Mouse (Mus musculus) stomach, postnatal 0 days (tissue): Measurements from ENCODE around the gene Cpne5. TPM values are rescaled to one million over a fixed set of nuclear protein-coding genes. Genes with fewer than 3 reads are reported as not detected.

Source experiments
- ATAC-seq: fragments of 200-750 bp; cut with Nextera tagmentation; 2 replicates; pipeline ENCODE4 v1.8.0; 2017; ENCODE audit not compliant: low FRiP score, low TSS enrichment
- DNase-seq: peaks from one replicate; pipeline ENCODE4 v3.0.0-alpha.2; 2016; ENCODE audit warnings: low spot score
- H3K27ac ChIP-seq: fragments of 300-500 bp; sonication (generic); replicated peaks from 2 replicates; pipeline ENCODE4 v1.5.1; 2014; ENCODE audit warnings: mild to moderate bottlenecking, control low read depth
- H3K27me3 ChIP-seq: fragments of 300-500 bp; sonication (generic); 2 replicates; pipeline ENCODE4 v1.6.1; 2014; ENCODE audit warnings: low read length; ENCODE audit not compliant: control insufficient read depth, insufficient read depth
- H3K36me3 ChIP-seq: fragments of 300-500 bp; sonication (generic); 2 replicates; pipeline ENCODE4 v1.6.1; 2014; ENCODE audit warnings: low read length, mixed read lengths; ENCODE audit not compliant: control insufficient read depth, insufficient read depth
- H3K4me1 ChIP-seq: fragments of 300-500 bp; sonication (generic); replicated peaks from 2 replicates; pipeline ENCODE4 v1.6.1; 2014; ENCODE audit warnings: antibody characterized with exemption; ENCODE audit not compliant: control insufficient read depth, insufficient read depth
- H3K4me2 ChIP-seq: fragments of 300-500 bp; sonication (generic); replicated peaks from 2 replicates; pipeline ENCODE4 v1.6.1; 2014; ENCODE audit warnings: low read depth, mild to moderate bottlenecking, control low read depth, moderate library complexity
- H3K4me3 ChIP-seq: fragments of 300-500 bp; sonication (generic); 2 replicates; pipeline ENCODE4 v1.5.1; 2014; ENCODE audit warnings: low read depth, low read length, control low read depth
- H3K9ac ChIP-seq: fragments of 300-500 bp; sonication (generic); 2 replicates; pipeline ENCODE4 v1.6.1; 2014; ENCODE audit warnings: mild to moderate bottlenecking, low read length, control low read depth, mixed read lengths
- H3K9me3 ChIP-seq: fragments of 300-500 bp; sonication (generic); 2 replicates; pipeline ENCODE4 v1.6.1; 2016; ENCODE audit warnings: low read length; ENCODE audit not compliant: control insufficient read depth
- CTCF ChIP-seq: IDR thresholded peaks from 2 replicates; pipeline ENCODE4 v1.5.1; 2016; ENCODE audit warnings: antibody characterized with exemption, low read depth, mild to moderate bottlenecking, moderate library complexity
- EP300 ChIP-seq: optimal IDR thresholded peaks from 2 replicates; pipeline ENCODE3; 2016; ENCODE audit warnings: antibody characterized with exemption
- WGBS: fragments of 180-500 bp; shearing (Covaris S2); extraction: QIAGEN DNeasy Blood & Tissue Kit; methylation state at CpG from one replicate; pipeline ENCODE4 v1.1.7; 2014; 5-methylcytosine and 5-hydroxymethylcytosine counted together
- polyA plus RNA-seq: library from polyadenylated mRNA; unstranded; fragments of >200 nt; fragmentation: Nextera tagmentation; extraction: Ambion mirVana; gene quantifications from 2 replicates; pipeline ENCODE4 v1.2.1, GENCODE M21; 2015

Cpne5 gene
- polyA plus RNA-seq, 1 experiment from 2014 or later = 4.8 TPM

GRCm38 (mm10) chr17:29213381-29214192 lies 24.4 kb downstream of the Cpne5 start:
- peak; percentile 27 for DNase-seq
- ATAC-seq = no peak; the same call in 1 of the 2 replicates
- H3K9ac ChIP-seq = no peak overlapping the region
- no peaks in the 10 kb centered on the region for H3K36me3 ChIP-seq
- no peaks in the 10 kb centered on the region for H3K27me3 ChIP-seq
- H3K9me3 ChIP-seq = no peaks in the 10 kb centered on the region
- H3K4me3 ChIP-seq = no peak overlapping the region
- TF ChIP-seq EP300 (no peak), CTCF (no peak)
- no peak overlapping the region for H3K27ac ChIP-seq
- H3K4me1 ChIP-seq = no peaks in the 10 kb centered on the region
- no peak overlapping the region for H3K4me2 ChIP-seq
- WGBS = 22% methylated on average over 12 of the region's 12 CpGs

GRCm38 (mm10) chr17:29211836-29212235 lies 26.1 kb downstream of the Cpne5 start:
- Histone ChIP-seq H3K27me3 (no peaks in the 10 kb centered on the region), H3K9me3 (no peaks in the 10 kb centered on the region), H3K9ac (no peak overlapping the region), H3K36me3 (no peaks in the 10 kb centered on the region), H3K4me1 (no peaks in the 10 kb centered on the region), H3K4me2 (no peak overlapping the region), H3K27ac (no peak overlapping the region), H3K4me3 (no peak overlapping the region)
- TF ChIP-seq EP300 = no peak
- 0 out of 2 replicates have a peak, but pooled peaks have one; percentile 13 for TF ChIP-seq CTCF
- 51% methylated on average over 7 of the region's 7 CpGs for WGBS
- ATAC-seq (no peak), DNase-seq (no peak)

GRCm38 (mm10) chr17:29210037-29210436 lies 27.9 kb downstream of the Cpne5 start:
- Histone ChIP-seq H3K9ac (no peak overlapping the region), H3K4me3 (no peak overlapping the region), H3K36me3 (no peaks in the 10 kb centered on the region), H3K9me3 (no peaks in the 10 kb centered on the region), H3K4me2 (no peak overlapping the region), H3K27me3 (no peaks in the 10 kb centered on the region), H3K4me1 (no peaks in the 10 kb centered on the region), H3K27ac (no peak overlapping the region)
- WGBS = 94% methylated on average over 3 of the region's 3 CpGs
- TF ChIP-seq EP300 = no peak
- no peak for TF ChIP-seq CTCF
- peak; percentile 30; the same call in 1 of the 2 replicates for ATAC-seq
- no peak for DNase-seq

- Histone ChIP-seq H3K36me3 (no peaks in the 10 kb centered on the region), H3K4me1 (no peaks in the 10 kb centered on the region), H3K9me3 (no peaks in the 10 kb centered on the region), H3K4me3 (no peak overlapping the region), H3K9ac (no peak overlapping the region), H3K27ac (no peak overlapping the region), H3K27me3 (no peaks in the 10 kb centered on the region), H3K4me2 (no peak overlapping the region)
- DNase-seq = no peak
- 76% methylated on average over 7 of the region's 7 CpGs for WGBS
- TF ChIP-seq CTCF (no peak), EP300 (no peak)
- ATAC-seq = no peak
Observed at GRCm38 (mm10) chr17:29206052-29206451, 31.9 kb downstream of the Cpne5 start.

GRCm38 (mm10) chr17:29202604-29203003 lies 35.4 kb downstream of the Cpne5 start:
- DNase-seq (no peak), ATAC-seq (no peak)
- Histone ChIP-seq H3K27ac (no peak overlapping the region), H3K36me3 (no peaks in the 10 kb centered on the region), H3K4me3 (no peak overlapping the region), H3K4me2 (no peak overlapping the region), H3K27me3 (no peaks in the 10 kb centered on the region), H3K4me1 (0 out of 2 replicates have a peak, but pooled peaks cover 2% of the 10 kb centered on the region), H3K9ac (no peak overlapping the region), H3K9me3 (no peaks in the 10 kb centered on the region)
- WGBS = 79% methylated on average over 6 of the region's 6 CpGs
- TF ChIP-seq CTCF = no peak
- TF ChIP-seq EP300 = no peak

- H3K27ac ChIP-seq = no peak overlapping the region
Observed at GRCm38 (mm10) chr17:29199821-29200220, 38.1 kb downstream of the Cpne5 start.

More at GRCm38 (mm10) chr17:29199821-29200220, 38.1 kb downstream of the Cpne5 start:
- Histone ChIP-seq H3K9me3 (no peaks in the 10 kb centered on the region), H3K9ac (no peak overlapping the region), H3K4me1 (0 out of 2 replicates have a peak, but pooled peaks cover 2% of the 10 kb centered on the region), H3K36me3 (no peaks in the 10 kb centered on the region), H3K4me2 (no peak overlapping the region), H3K27me3 (no peaks in the 10 kb centered on the region), H3K4me3 (no peak overlapping the region)
- no peak for DNase-seq
- WGBS = 62% methylated on average over 6 of the region's 7 CpGs
- ATAC-seq = no peak
- TF ChIP-seq EP300 = no peak
- no peak for TF ChIP-seq CTCF
